Mouse (Mus musculus) erythroblast, embryonic 14.5 days (primary cell): ENCODE data around the gene Gm20517.

ENCODE experiments used
- GATA1 ChIP-seq: IDR thresholded peaks from 2 replicates; pipeline ENCODE4 v1.6.1; 2012; ENCODE audit warnings: low read length, inconsistent platforms, mixed read lengths
- TAL1 ChIP-seq: IDR thresholded peaks from 3 replicates; pipeline ENCODE4 v1.6.1; 2012; ENCODE audit warnings: low read length, inconsistent platforms, mixed read lengths

GRCm38 (mm10) chr17:47657901-47658300 is 46.5 kb downstream of the Gm20517 start:
- TF ChIP-seq GATA1 (no peak), TAL1 (no peak)
